Mouse (Mus musculus) layer of hippocampus, adult 11-12 months (tissue): ENCODE data around the gene 4833439L19Rik.

Experiments
- DNase-seq: peaks from one replicate; pipeline ENCODE4 v3.0.0; 2022; ENCODE audit warnings: low spot score

The 4833439L19Rik gene

DNA sequence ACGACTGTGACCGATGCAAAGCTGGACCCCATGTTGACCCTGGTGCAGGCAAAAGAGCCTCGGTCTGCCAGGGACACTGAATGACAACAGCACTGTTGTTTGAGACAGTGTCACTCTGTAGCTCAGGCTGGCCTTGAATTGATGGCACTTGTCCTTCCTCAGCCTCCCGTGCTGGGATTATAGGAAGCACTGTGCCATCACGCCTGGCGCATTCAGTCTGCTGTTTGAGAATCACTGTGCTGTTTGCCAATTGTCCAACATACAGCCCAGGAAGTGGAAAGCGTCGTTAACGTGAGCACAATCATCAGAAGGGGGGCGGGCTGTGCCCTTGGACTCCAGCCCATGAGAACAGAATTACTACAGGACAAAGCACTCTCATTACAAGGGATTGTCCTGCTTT, 16.9 kb upstream of the 4833439L19Rik start:
- DNase-seq: no peak

DNA sequence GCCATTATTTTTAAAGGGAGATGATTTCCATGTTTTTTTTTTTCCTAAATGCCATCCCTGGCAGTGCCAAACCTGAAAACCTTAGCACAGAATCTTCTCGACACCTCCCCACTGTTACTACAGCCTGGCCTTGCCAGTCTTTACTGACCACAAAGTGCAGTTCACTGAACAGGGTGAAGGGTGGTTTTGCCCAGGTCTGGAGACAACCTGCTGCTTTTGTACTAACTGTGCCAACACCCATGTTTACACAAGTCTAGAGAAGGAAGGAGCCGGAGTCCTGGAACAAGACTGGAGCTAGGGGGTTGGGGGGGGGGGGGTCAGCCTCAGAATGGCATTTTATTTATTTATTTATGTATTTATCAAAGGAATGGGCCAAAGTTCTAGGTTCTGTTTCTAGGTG, 16.1 kb upstream of the 4833439L19Rik start:
- no peak for DNase-seq

DNA sequence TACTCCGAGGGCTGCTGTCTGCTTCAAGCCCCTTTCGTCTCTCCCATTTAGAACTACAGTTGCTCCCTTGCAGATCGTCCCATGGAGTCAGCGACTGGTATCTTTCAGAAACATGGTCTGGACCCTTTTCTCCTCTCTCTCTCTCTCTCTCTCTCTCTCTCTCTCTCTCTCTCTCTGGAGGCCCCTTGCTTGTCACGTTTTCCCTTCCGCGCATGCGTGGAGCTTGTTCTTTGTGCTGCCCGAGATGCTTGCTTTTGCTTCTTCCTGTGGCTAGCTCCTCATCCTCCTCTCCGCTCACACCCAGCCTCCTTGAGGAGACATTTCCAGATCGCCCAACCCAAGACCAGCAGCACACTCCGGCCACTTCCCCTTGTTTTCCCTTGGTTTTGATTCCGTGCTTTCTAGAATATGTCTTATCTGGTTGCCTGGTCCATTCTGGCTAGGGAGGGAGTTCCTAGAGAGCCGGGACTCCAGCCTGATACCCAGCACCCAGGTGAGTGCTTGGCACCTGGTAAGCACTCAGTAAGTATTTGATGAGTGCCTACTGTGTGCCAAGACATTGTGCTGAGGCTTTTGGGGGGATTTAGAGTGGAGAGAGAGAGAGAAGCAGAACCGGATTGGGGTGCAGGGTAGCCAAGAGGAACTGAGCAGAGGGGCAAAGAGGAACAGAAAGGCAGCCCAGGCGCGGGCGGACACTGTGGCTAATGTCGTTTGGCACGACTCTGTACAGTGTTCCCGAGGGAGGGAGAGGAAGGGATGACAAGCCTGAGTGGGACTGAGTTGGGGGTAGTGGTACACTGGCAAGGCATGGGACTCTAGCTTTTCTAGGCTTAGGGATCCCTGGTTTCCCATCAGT, 12.6 kb upstream of the 4833439L19Rik start:
- no peak for DNase-seq

DNA sequence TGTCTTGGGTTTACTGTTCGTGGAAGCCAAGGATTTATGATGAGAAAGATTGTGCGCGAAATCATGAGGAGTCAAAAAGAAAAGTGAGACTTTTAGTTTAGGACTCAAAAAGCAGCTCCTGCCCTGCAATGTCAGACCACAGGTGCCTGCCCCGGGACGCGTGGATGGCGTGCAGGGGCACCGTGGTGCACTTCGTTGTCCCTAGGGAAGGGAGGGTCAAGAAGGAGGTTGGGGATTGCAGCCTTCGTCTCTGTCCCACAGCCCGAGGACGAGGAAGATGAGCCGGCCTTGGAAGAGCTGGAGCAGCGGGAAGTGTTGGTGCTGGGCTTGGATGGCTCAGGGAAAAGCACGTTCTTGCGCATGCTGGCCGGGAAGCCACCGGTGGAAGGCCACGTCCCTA, 10.3 kb upstream of the 4833439L19Rik start:
- DNase-seq: no peak

DNA sequence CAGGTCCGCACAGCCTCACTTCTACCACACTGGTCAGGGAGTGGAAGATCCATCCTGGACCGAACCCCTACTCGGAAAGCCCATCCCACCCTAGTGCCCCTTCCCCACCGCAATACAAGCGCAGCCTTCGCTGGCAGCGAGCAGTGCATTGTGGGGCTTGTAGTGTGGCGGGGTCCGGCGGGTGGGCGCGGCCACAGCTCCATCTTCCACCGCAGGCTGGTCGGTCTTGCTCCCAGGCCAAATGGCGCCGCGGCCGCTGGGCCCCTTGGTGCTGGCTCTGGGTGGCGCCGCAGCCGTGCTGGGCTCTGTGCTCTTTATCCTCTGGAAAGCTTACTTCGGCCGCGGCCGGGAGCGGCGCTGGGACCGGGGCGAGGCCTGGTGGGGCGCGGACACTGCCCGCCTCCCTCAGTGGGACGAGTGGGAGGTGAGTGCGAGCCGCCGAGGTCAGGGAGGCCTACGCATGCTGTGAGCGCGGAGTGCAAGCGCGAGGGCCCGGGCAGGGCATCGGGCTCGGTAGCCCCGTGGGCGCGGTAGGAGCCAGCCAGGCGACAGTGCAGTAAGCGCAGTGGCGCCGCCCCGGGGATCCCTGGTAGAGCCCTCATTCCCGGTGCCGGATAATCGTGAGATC, 9.7 kb upstream of the 4833439L19Rik start, which contains the start of gene Arl10:
Gene Arl10, plus strand, starts transcription at position 162 of the 628 bp plus-strand sequence.
- peak; percentile 75 for DNase-seq

DNA sequence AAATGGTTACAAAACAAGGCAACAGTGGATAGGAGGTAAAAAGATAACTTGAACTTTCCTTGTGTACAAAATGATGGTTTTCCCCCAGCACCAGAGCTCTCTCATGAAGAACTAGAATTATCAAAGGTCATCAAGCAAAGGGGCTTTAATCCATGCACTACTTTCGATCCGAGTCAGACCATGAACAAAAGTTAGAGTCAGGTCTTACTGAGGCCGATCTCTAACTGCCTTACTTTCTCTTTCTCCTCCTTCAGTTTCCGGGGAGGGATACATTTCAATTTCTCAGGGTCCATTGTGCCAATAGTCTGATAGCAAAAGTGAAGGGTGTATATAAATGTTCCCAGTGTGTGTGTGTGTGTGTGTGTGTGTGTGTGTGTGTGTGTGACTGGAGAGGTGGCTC, 7.4 kb upstream of the 4833439L19Rik start:
- no peak for DNase-seq

DNA sequence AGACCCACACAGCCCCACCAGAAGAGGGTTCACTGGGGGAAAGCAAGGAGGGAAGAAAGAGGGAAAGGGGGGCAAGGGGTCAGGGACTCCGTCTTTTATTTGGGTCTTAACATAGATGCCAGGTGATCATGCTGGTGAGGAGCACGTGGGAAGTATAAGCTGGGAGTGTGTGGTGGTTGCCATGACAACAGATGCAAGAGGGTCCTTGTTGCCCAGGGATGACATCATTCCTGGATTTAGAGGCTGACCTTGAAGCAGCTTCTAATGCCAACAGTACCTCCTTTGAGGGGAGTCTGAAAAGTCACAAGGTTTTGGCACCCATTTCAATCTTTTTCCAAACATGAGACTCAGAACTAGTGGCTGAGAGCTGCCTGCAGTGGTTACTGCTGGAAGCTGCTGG, 6.4 kb upstream of the 4833439L19Rik start:
- DNase-seq: no peak

DNA sequence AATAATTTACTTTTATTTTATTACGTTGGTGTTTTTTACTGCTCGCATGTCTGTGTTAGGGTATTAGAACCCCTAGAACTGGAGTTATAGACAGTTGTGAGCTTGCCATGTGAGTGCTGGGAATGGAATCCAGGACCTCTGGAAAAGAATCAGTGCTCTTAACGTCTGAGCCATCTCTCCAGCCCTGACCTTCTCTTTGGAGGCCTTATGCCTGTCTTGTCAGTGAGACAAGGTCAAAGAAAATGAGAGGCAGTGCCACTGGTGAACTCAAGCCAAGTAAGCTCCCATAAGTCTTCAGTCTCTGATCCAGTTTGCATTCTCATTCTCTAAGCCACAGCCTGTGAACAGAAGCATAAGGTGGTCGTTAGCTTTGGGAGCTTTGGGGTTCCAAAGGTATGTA, 5.5 kb upstream of the 4833439L19Rik start:
- no peak for DNase-seq

DNA sequence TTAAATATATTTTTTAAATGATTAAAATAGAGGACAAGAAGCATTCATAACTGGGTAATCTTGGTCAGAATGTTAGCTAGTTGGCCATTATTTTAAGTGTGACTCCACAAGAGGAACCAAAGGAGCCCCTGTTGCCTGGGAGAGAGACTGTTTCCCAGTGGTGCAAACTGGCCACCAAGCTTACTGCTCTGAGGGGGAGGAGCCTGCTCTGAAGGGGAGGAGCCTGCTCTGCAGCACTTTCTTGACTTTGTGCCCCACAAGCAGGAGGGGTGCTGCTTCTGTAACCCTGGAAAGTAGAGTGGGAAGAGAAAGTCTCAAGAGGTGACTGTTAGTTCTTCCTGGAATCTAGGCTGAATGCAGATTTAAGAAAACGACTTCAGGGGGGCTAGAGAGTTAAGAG, 4.0 kb upstream of the 4833439L19Rik start:
- DNase-seq: no peak

DNA sequence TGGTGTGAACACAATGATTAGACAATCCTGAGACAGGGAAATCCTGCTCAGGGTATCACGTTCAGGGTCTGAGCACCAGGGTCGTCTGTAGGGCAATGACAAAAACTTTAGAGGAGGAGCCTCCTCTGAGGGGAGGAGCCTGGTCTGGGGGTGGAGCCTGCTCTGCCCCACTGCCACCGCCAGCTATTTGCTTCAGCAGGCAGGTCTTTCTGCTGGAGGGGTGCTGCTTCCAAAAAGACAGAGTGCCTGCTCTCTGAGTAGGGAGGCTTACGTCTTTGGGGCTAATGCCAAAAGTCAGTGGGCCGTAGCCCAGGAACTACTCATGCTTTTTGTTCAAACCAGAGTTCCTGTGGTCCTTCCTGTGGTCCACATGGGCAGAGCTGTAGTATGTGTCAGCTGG, 3.1 kb upstream of the 4833439L19Rik start:
- no peak for DNase-seq

DNA sequence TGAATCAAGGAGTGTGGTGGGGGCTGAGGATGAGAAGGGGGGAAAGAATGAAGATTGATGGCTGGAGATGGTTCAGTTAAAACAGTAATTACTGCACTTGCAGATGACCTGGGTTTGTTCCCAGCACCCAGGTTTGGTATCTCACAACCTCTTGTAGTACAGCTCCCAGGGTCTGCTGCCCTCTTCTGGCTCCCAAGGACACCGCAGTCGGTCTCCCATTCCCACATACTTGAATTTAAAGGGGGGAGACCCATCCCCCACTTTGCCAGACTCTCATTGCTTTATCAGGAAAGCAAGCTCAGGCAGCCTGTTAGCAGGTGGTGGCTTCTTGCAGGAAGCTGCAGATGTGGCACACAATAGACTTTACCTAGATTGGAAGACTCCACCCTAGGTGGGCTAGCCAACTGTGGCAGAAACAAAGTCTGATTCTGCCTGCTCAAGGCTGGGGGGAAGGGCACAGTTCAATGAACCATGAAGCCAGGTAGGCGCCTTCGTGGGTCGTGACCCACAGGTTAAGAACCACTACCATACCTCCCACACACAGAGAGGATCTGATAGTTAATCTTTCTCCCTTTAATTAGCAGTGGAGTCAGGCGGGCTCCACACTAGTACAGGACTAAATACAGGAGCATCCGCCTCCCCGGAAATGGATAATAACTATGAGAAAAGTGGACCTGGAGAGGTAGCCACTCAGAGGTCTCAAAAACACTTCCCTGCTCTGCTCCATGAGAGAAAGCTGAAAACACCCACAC, 535 bp upstream of the 4833439L19Rik start:
- peak; percentile 64 for DNase-seq

DNA sequence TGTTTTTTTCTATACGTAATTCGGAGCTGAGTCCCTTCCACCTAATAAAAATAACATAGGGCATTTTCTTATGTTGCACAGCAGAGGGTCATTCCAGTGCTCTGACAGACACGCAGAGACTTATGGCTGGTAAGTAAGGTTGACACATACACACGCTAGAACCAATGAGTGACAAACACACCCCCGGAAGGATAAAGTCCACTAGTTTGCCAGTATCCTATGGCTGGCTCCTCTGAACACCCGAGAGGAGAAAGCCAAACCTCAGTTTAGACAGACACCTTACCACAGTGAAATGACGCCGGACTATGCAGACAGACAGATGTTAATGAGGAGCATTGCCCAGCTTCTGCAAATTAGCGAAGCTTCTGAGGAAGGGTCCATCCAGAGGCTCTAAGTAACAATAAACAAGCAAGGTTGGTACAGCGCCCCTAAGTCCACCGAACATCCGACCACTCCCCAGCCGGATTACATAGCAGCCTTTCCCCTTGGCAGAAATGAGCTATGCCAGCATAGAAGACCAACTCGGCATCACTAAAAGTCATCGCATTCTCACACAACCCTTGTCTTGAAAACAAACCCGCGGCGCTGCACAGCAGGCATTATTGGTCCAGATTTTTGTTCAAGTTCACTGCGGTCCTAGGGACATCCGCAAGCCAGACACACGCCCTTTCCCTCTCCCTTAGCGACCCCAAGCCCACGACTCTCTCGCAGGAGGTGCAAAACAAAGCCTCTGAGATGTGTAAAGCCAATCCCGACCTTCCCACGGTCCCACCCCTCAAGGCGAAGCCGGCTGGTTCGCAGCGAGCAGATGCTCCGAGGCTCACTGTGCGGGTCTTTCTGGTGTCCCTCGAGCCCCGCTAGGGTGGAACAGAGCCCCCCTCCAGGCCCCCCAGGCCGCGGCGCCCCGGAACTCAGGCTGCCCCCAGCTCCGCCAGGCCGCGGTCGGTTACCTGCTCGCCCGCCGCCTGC, 719 bp downstream of the 4833439L19Rik start:
- no peak for DNase-seq

DNA sequence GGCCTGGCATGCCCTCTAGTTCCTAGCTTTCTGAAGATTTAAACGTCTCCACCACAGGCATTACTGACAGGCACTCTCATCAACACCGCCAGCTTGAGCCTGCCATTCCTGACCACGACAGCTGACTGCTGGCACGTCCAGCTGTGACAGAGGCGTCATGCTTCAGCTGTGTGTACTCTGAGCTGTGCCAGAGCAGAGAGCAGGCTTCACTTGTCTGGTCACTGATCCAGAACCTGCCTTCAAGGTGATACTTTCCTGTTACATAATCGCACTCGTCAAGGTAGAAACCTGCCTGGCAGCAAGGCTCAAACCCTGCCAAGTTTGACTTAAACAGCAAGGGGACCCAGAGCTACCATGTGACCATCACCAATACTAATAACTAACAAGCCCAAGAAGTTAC, 2.7 kb downstream of the 4833439L19Rik start:
- no peak for DNase-seq

DNA sequence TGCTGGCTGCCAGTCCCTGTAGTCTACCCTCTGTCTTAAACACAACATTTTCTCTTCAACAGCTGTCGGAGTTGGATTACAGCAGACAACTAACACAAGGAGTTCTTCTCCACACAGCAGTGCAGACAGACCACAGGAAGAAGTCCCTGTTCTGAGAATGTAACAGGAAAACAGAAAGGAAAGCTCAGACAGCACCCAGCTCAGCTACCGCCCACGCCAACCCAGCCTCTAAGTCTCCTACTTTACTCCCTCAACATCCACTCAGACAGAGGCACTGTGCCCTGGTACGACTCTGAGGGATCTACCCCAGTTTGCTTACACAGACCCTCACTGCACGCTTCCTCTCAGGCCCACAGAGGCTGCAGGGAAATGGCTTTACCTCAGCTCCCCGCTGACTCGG, 4.6 kb downstream of the 4833439L19Rik start:
- peak; percentile 47 for DNase-seq

DNA sequence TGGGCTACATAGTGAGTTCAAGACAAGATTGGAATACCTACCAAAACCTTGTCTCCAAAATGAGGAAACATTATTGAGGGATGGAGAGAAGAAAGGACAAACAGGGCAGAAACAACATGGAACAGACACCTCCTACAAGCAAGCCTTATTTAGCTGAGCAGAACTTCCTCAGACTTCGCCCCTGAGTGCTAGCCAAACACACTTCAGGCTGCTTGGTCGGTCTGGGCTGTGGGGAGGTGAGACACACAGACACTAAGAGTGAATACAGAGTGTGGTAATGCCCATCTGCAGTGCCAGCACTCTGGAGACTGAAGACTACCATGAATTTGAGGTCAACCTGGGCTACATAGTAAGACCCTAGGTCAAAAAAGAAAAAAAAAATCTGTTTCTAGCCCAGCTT, 5.6 kb downstream of the 4833439L19Rik start:
- DNase-seq: no peak

DNA sequence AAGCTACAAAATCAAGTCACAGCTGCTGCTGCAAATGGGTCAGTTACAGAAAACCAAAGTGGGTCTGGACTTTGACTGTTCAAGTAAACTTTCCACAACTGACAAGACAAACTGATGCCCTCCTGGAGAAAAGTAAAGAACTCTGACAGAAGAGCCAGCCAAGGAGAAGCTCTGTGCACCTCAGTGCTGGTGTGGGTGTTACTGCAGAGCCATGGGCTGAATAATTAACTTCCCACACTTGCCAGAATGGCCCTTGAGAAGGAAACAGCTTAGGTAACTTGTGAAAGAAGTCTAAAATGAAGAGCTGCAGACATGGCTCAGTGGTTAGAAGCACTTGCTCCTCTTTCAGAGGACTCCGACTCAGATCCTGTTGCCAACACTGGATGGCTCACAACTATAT, 7.6 kb downstream of the 4833439L19Rik start:
- no peak for DNase-seq

DNA sequence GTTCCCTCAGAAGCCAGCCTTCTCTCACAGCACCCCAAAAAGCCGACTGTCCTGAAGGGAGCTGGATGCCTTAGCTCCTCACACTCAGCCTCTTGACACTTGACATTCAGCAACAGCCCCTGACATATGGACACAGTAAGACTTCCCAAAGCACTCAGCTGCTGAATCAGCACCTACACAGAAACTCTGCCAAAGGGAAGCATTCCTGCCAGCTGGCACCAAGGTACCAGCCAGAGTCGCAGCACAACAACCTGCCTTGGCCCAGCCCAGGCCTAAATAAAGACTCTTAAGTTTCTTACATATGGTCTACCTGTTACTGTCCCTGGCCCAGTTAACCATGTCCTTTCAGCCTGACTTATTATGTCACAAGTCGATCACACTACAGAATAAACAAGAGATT, 8.4 kb downstream of the 4833439L19Rik start:
- DNase-seq: no peak

DNA sequence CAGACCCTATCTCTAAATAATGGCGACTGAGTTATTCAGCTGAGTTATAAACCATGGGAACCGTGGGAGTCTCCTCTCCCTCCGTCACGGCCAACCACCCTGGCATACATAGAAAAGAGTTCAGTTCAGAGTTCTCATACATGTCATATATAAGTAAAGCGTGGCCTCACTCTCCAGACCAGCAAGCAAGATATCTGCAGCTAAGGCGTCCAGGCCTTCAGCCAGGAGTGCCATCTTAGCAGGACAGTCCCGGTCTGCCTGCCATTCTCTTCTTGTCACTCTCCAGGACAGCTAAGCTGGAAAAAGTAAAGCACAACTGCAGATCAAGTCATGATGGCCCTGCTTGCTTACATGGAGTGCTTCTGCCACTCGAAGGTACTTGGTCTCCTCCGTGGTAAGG, 9.1 kb downstream of the 4833439L19Rik start:
- DNase-seq: no peak

DNA sequence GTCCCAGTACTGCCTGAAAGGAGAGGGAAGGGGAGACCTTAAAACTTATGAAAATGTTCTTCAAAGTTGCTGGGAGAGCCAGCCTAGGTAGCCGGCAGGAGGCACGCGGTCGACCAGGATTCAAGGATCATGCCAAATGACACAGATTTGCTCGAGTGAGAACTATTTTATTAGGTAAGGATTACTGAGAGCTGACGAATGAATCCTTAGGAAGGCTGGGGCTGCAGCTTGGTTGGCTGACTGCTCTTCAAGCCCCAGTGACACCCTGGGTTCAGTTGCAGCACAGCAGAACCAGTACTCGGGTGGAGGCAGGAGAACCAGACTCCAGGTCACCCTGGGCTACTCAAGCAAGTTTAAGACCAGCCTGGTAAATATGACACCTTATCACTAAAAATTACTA, 17.2 kb downstream of the 4833439L19Rik start:
- no peak for DNase-seq

DNA sequence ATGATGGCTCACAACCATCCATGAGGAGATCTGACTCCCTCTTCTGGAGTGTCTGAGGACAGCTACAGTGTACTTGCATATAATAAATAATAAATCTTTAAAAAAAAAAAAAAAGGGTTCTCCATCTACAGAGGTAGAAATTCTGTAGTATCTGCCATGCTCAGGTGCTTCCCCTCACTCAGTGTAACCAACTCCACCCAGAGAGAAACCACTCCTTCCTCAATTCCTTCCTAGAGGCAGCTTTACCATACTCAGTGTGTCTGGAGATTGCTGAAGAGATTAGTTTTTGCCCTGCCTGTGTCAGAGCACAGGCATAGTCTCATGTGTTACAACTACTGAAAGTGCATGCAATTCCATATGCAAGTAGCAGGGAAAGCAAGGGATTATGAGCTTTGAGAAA, 33.1 kb downstream of the 4833439L19Rik start:
- DNase-seq: no peak

DNA sequence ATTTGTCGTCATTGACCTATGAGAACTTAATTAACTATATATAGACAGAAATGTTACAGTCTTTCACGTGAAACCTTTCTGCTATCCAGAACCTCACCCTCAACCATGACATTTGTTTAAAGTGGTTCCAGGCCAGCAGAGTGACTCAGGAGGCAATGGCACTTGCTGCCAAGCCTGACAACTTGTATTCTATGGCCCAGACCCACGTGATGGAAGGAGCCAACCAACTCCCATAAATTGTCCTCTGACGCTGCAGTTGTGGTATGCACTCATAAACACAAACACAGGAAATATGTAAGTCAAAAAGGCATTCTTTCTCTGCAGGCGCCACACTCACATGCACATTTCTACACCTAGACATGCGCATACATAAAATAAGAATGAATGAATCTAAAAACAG, 38.1 kb downstream of the 4833439L19Rik start:
- no peak for DNase-seq

DNA sequence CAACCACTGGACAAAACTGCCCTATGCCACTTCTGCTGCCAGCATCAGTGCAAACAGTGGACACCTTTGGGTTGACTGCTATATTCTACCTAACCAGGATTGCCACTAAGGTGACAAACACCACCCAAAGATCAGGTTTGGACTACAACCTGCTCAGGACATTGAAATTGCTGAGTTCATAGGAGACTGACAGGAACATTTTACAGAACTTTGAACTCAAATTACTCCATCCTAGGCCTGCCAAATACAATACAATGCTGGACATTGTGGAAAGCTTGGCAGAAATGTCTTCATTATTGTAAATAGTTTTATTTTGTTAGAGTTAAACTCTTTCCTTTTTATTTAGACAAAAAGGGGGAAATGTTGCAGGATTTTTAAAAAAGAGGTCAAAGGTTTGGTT, 44.1 kb downstream of the 4833439L19Rik start:
- no peak for DNase-seq
